Mouse (Mus musculus): ENCODE results near the gene Scd4. TPM values are rescaled to one million over a fixed set of nuclear protein-coding genes. Genes with fewer than 3 reads are reported as not detected.

The Scd4 gene
- polyA plus RNA-seq, 1 experiment from 2014 or later = not detected

GRCm38 (mm10) chr19:44376511-44376951 lies 43.6 kb downstream of the Scd4 start:
- no peak for DNase-seq (ENCODE audit: low spot score)
- no peaks in the 10 kb centered on the region for H3K4me1 ChIP-seq (ENCODE audit: control insufficient read depth, insufficient read depth, low read length)
- no peaks in the 10 kb centered on the region for H3K36me3 ChIP-seq (replicated peaks; ENCODE audit: control insufficient read depth, insufficient read depth, low read depth, low read length)
- no peak overlapping the region for H3K9ac ChIP-seq (replicated peaks; ENCODE audit: low read length)
- no peak for ATAC-seq (replicated peaks; ENCODE audit: insufficient number of reproducible peaks, low FRiP score, low TSS enrichment, low read depth)
- WGBS = 19% methylated on average over 3 of the region's 3 CpGs
- H3K27me3 ChIP-seq (ENCODE audit: control insufficient read depth, insufficient read depth, low read length) = no peaks in the 10 kb centered on the region
- no peak overlapping the region for H3K4me2 ChIP-seq (ENCODE audit: low read depth, low read length)
- H3K27ac ChIP-seq (replicated peaks; ENCODE audit: low read depth, low read length) = no peak overlapping the region
- H3K9me3 ChIP-seq (replicated peaks; ENCODE audit: control insufficient read depth, low read length) = no peaks in the 10 kb centered on the region
- H3K4me3 ChIP-seq (ENCODE audit: low read depth, low read length) = no peak overlapping the region

GRCm38 (mm10) chr19:44377629-44378375 lies 44.9 kb downstream of the Scd4 start:
- 34% methylated on average over 5 of the region's 5 CpGs for WGBS
- H3K9ac ChIP-seq (replicated peaks; ENCODE audit: low read length) = no peak overlapping the region
- H3K27ac ChIP-seq (replicated peaks; ENCODE audit: low read depth, low read length) = no peak overlapping the region
- H3K36me3 ChIP-seq (replicated peaks; ENCODE audit: control insufficient read depth, insufficient read depth, low read depth, low read length) = no peaks in the 10 kb centered on the region
- H3K4me3 ChIP-seq (ENCODE audit: low read depth, low read length) = no peak overlapping the region
- no peaks in the 10 kb centered on the region for H3K4me1 ChIP-seq (ENCODE audit: control insufficient read depth, insufficient read depth, low read length)
- H3K27me3 ChIP-seq (ENCODE audit: control insufficient read depth, insufficient read depth, low read length) = no peaks in the 10 kb centered on the region
- H3K9me3 ChIP-seq (replicated peaks; ENCODE audit: control insufficient read depth, low read length) = no peaks in the 10 kb centered on the region
- 0 out of 2 replicates have a peak, but pooled peaks have one; percentile 44 for ATAC-seq (replicated peaks; ENCODE audit: insufficient number of reproducible peaks, low FRiP score, low TSS enrichment, low read depth)
- DNase-seq (ENCODE audit: low spot score) = no peak
- no peak overlapping the region for H3K4me2 ChIP-seq (ENCODE audit: low read depth, low read length)

GRCm38 (mm10) chr19:44379090-44379489 lies 46.2 kb downstream of the Scd4 start:
- Histone ChIP-seq H3K9me3 (replicated peaks; ENCODE audit: control insufficient read depth, low read length) (no peaks in the 10 kb centered on the region), H3K4me3 (ENCODE audit: low read depth, low read length) (no peak overlapping the region), H3K9ac (replicated peaks; ENCODE audit: low read length) (no peak overlapping the region), H3K27ac (replicated peaks; ENCODE audit: low read depth, low read length) (no peak overlapping the region), H3K4me1 (ENCODE audit: control insufficient read depth, insufficient read depth, low read length) (no peaks in the 10 kb centered on the region), H3K36me3 (replicated peaks; ENCODE audit: control insufficient read depth, insufficient read depth, low read depth, low read length) (no peaks in the 10 kb centered on the region), H3K27me3 (ENCODE audit: control insufficient read depth, insufficient read depth, low read length) (no peaks in the 10 kb centered on the region), H3K4me2 (ENCODE audit: low read depth, low read length) (no peak overlapping the region)
- ATAC-seq (replicated peaks; ENCODE audit: insufficient number of reproducible peaks, low FRiP score, low TSS enrichment, low read depth) (no peak), DNase-seq (ENCODE audit: low spot score) (no peak)

- H3K4me2 ChIP-seq (ENCODE audit: low read depth, low read length) = no peak overlapping the region
- DNase-seq (ENCODE audit: low spot score) = no peak
- no peak overlapping the region for H3K9ac ChIP-seq (replicated peaks; ENCODE audit: low read length)
- H3K4me3 ChIP-seq (ENCODE audit: low read depth, low read length) = no peak overlapping the region
- H3K9me3 ChIP-seq (replicated peaks; ENCODE audit: control insufficient read depth, low read length) = no peaks in the 10 kb centered on the region
- no peaks in the 10 kb centered on the region for H3K27me3 ChIP-seq (ENCODE audit: control insufficient read depth, insufficient read depth, low read length)
- ATAC-seq (replicated peaks; ENCODE audit: insufficient number of reproducible peaks, low FRiP score, low TSS enrichment, low read depth) = no peak
- no peaks in the 10 kb centered on the region for H3K36me3 ChIP-seq (replicated peaks; ENCODE audit: control insufficient read depth, insufficient read depth, low read depth, low read length)
- H3K27ac ChIP-seq (replicated peaks; ENCODE audit: low read depth, low read length) = no peak overlapping the region
- 89% methylated on average over 4 of the region's 4 CpGs for WGBS
- H3K4me1 ChIP-seq (ENCODE audit: control insufficient read depth, insufficient read depth, low read length) = no peaks in the 10 kb centered on the region
Observed at GRCm38 (mm10) chr19:44380065-44380464, 47.2 kb downstream of the Scd4 start.

- H3K36me3 ChIP-seq (replicated peaks; ENCODE audit: control insufficient read depth, insufficient read depth, low read depth, low read length) = no peaks in the 10 kb centered on the region
- ATAC-seq (replicated peaks; ENCODE audit: insufficient number of reproducible peaks, low FRiP score, low TSS enrichment, low read depth) (no peak), DNase-seq (ENCODE audit: low spot score) (no peak)
- 86% methylated on average over 12 of the region's 12 CpGs for WGBS
- H3K4me2 ChIP-seq (ENCODE audit: low read depth, low read length) = no peak overlapping the region
- H3K27ac ChIP-seq (replicated peaks; ENCODE audit: low read depth, low read length) = no peak overlapping the region
- H3K27me3 ChIP-seq (ENCODE audit: control insufficient read depth, insufficient read depth, low read length) = no peaks in the 10 kb centered on the region
- no peaks in the 10 kb centered on the region for H3K9me3 ChIP-seq (replicated peaks; ENCODE audit: control insufficient read depth, low read length)
- H3K4me3 ChIP-seq (ENCODE audit: low read depth, low read length) = no peak overlapping the region
- no peaks in the 10 kb centered on the region for H3K4me1 ChIP-seq (ENCODE audit: control insufficient read depth, insufficient read depth, low read length)
- no peak overlapping the region for H3K9ac ChIP-seq (replicated peaks; ENCODE audit: low read length)
Observed at GRCm38 (mm10) chr19:44382682-44383321, 49.9 kb downstream of the Scd4 start.

GRCm38 (mm10) chr19:44385887-44386498 lies 53.1 kb downstream of the Scd4 start:
- H3K27ac ChIP-seq (replicated peaks; ENCODE audit: low read depth, low read length) = no peak overlapping the region
- H3K4me2 ChIP-seq (ENCODE audit: low read depth, low read length) = no peak overlapping the region
- DNase-seq (ENCODE audit: low spot score) (no peak), ATAC-seq (replicated peaks; ENCODE audit: insufficient number of reproducible peaks, low FRiP score, low TSS enrichment, low read depth) (no peak)
- no peak overlapping the region for H3K4me3 ChIP-seq (ENCODE audit: low read depth, low read length)
- no peaks in the 10 kb centered on the region for H3K36me3 ChIP-seq (replicated peaks; ENCODE audit: control insufficient read depth, insufficient read depth, low read depth, low read length)
- H3K4me1 ChIP-seq (ENCODE audit: control insufficient read depth, insufficient read depth, low read length) = no peaks in the 10 kb centered on the region
- no peak overlapping the region for H3K9ac ChIP-seq (replicated peaks; ENCODE audit: low read length)
- H3K27me3 ChIP-seq (ENCODE audit: control insufficient read depth, insufficient read depth, low read length) = no peaks in the 10 kb centered on the region
- 85% methylated on average over 6 of the region's 6 CpGs for WGBS
- no peaks in the 10 kb centered on the region for H3K9me3 ChIP-seq (replicated peaks; ENCODE audit: control insufficient read depth, low read length)

GRCm38 (mm10) chr19:44387089-44387671 lies 54.3 kb downstream of the Scd4 start:
- no peak overlapping the region for H3K9ac ChIP-seq (replicated peaks; ENCODE audit: low read length)
- H3K4me2 ChIP-seq (ENCODE audit: low read depth, low read length) = no peak overlapping the region
- no peak for DNase-seq (ENCODE audit: low spot score)
- no peak overlapping the region for H3K27ac ChIP-seq (replicated peaks; ENCODE audit: low read depth, low read length)
- no peaks in the 10 kb centered on the region for H3K9me3 ChIP-seq (replicated peaks; ENCODE audit: control insufficient read depth, low read length)
- H3K4me3 ChIP-seq (ENCODE audit: low read depth, low read length) = no peak overlapping the region
- H3K4me1 ChIP-seq (ENCODE audit: control insufficient read depth, insufficient read depth, low read length) = no peaks in the 10 kb centered on the region
- H3K27me3 ChIP-seq (ENCODE audit: control insufficient read depth, insufficient read depth, low read length) = no peaks in the 10 kb centered on the region
- no peak for ATAC-seq (replicated peaks; ENCODE audit: insufficient number of reproducible peaks, low FRiP score, low TSS enrichment, low read depth)
- H3K36me3 ChIP-seq (replicated peaks; ENCODE audit: control insufficient read depth, insufficient read depth, low read depth, low read length) = no peaks in the 10 kb centered on the region
- 90% methylated on average over 4 of the region's 4 CpGs for WGBS
